In genomic region chr6:146685781-146686308, GRCm38 (mm10) we compare ENCODE assay signal across 9 mouse cellular contexts. TPM values are rescaled to one million over a fixed set of nuclear protein-coding genes. Genes with fewer than 3 reads are reported as not detected.
DNase-seq lines count a peak whose midpoint lies in the region; ATAC-seq and TF ChIP-seq lines count a peak whose summit lies in the region.
"Had no signal": no experiment of that assay in that cellular context is flagged by ENCODE, and none has a peak within 500 bp of the region (broad histone marks: within the 10 kb centered on the region; RNA-seq: fewer than 3 reads in every experiment).

No protein-coding gene starts in this region.

- 0 out of 2 replicates have a peak, but pooled peaks have one; percentile 12 for TF ChIP-seq CTCF in G1E (IDR thresholded peaks at IDR 0.05; ENCODE audit: low read depth, low read length)

- ATAC-seq in hindbrain, embryonic 11.5 days (ENCODE audit: low FRiP score): no peak
- no peak for ATAC-seq in hindbrain, embryonic 13.5 days (ENCODE audit: low FRiP score)
- no peak for ATAC-seq in G1E (ENCODE audit: extremely low read depth, insufficient number of reproducible peaks, low FRiP score, poor library complexity, severe bottlenecking)
- ATAC-seq: Patski had no signal

- no peaks in the 10 kb centered on the region for H3K4me1 ChIP-seq in hindbrain, embryonic 11.5 days (replicated peaks; ENCODE audit: control insufficient read depth, insufficient read depth, low read length)
- H3K4me1 ChIP-seq in hindbrain, embryonic 13.5 days (replicated peaks): no peaks in the 10 kb centered on the region
- H3K4me1 ChIP-seq in G1E (ENCODE audit: insufficient read depth, low read depth, low read length): peaks cover 29% of the 10 kb centered on the region

- WGBS in hindbrain, embryonic 11.5 days: 86% methylated on average over 17 of the region's 17 CpGs
- WGBS in hindbrain, embryonic 13.5 days: 83% methylated on average over 17 of the region's 17 CpGs

- peak; percentile 5 for DNase-seq in hindbrain, embryonic 11.5 days (ENCODE audit: low spot score)
- DNase-seq in G1E (ENCODE audit: low spot score): no peak
- DNase-seq in gastrocnemius, adult 18-20 months (ENCODE audit: low spot score): peak; percentile 55
- peak; percentile 28 for DNase-seq in induced T-regulatory cell, adult 2 months (ENCODE audit: low read depth)
- DNase-seq in lung, postnatal 4 days: peak; percentile 84 to 85
- peak; percentile 57 to 59 for DNase-seq in thymus, postnatal 36 days
- no peak for DNase-seq in frontal cortex, postnatal 25 days (ENCODE audit: low spot score in 2 of 2)

- no peak overlapping the region for H3K4me2 ChIP-seq in hindbrain, embryonic 11.5 days (replicated peaks; ENCODE audit: low read depth, low read length)
- H3K4me2 ChIP-seq in hindbrain, embryonic 13.5 days: no peak overlapping the region

- no peaks in the 10 kb centered on the region for H3K36me3 ChIP-seq in hindbrain, embryonic 11.5 days (ENCODE audit: control insufficient read depth, insufficient read depth, low read length)
- H3K36me3 ChIP-seq in hindbrain, embryonic 13.5 days: no peaks in the 10 kb centered on the region
- no peaks in the 10 kb centered on the region for H3K36me3 ChIP-seq in G1E (replicated peaks)

- no peaks in the 10 kb centered on the region for H3K27me3 ChIP-seq in hindbrain, embryonic 11.5 days (ENCODE audit: control insufficient read depth, insufficient read depth, low read length)
- no peaks in the 10 kb centered on the region for H3K27me3 ChIP-seq in hindbrain, embryonic 13.5 days
- peaks cover 11% of the 10 kb centered on the region for H3K27me3 ChIP-seq in G1E (ENCODE audit: insufficient read depth, low read length)
- H3K27me3 ChIP-seq: Patski had no signal

- no peak overlapping the region for H3K27ac ChIP-seq in hindbrain, embryonic 11.5 days (ENCODE audit: low read depth, low read length)
- no peak overlapping the region for H3K27ac ChIP-seq in hindbrain, embryonic 13.5 days

- H3K4me3 ChIP-seq in hindbrain, embryonic 11.5 days (ENCODE audit: low read depth, low read length): no peak overlapping the region
- H3K4me3 ChIP-seq in hindbrain, embryonic 13.5 days: no peak overlapping the region
- no peak overlapping the region for H3K4me3 ChIP-seq in G1E (ENCODE audit: low read depth, low read length)

- H3K9me3 ChIP-seq in hindbrain, embryonic 11.5 days (ENCODE audit: control insufficient read depth, low read length): no peaks in the 10 kb centered on the region
- H3K9me3 ChIP-seq in hindbrain, embryonic 13.5 days: no peaks in the 10 kb centered on the region; the same call in 1 of the 2 replicates
- H3K9me3 ChIP-seq in G1E (replicated peaks): no peaks in the 10 kb centered on the region

- no peak overlapping the region for H3K9ac ChIP-seq in hindbrain, embryonic 11.5 days (ENCODE audit: low read depth, low read length)
- H3K9ac ChIP-seq in hindbrain, embryonic 13.5 days: no peak overlapping the region

RNA-seq across cellular contexts. Expression of gene Stk38l, which starts 39.0 kb away (rescaled TPM):
- polyA plus RNA-seq in hindbrain, embryonic 11.5 days (2014; fragmentation: Nextera tagmentation; extraction: Ambion mirVana): 19.4 and 20.1 TPM in 2 replicates
- 15.9 and 17.5 TPM in 2 replicates for polyA plus RNA-seq in hindbrain, embryonic 13.5 days (2015; fragmentation: Nextera tagmentation; extraction: Ambion mirVana)
- total RNA-seq in G1E (2014; fragmentation: Nextera tagmentation): 4.4 and 9.4 TPM in 2 replicates
- 4.2 and 4.3 TPM in 2 replicates for total RNA-seq in G1E (2017)
- polyA plus RNA-seq in G1E (2012): 0.51 and 0.67 TPM in 2 replicates
- total RNA-seq in gastrocnemius, adult 18-20 months (2021): 10 to 100 TPM in 1 of 2 experiments, 1 to 10 TPM in 1; 8.7 to 10.1 TPM

RNA-seq across cellular contexts. Expression of gene Tm7sf3, which starts 43.2 kb away (rescaled TPM):
- 25.8 and 27.8 TPM in 2 replicates for polyA plus RNA-seq in hindbrain, embryonic 11.5 days (2014; fragmentation: Nextera tagmentation; extraction: Ambion mirVana)
- 29.8 and 30.1 TPM in 2 replicates for polyA plus RNA-seq in hindbrain, embryonic 13.5 days (2015; fragmentation: Nextera tagmentation; extraction: Ambion mirVana)
- total RNA-seq in G1E (2014; fragmentation: Nextera tagmentation): 27.8 and 31.4 TPM in 2 replicates
- 25.0 and 26.6 TPM in 2 replicates for total RNA-seq in G1E (2017)
- 17.5 and 24.7 TPM in 2 replicates for polyA plus RNA-seq in G1E (2012)
- total RNA-seq in gastrocnemius, adult 18-20 months (2021): 1 to 10 TPM; 6.2 to 6.9 TPM

RNA-seq across cellular contexts. Expression of gene Med21, which starts 43.5 kb away (rescaled TPM):
- 125 and 132 TPM in 2 replicates for polyA plus RNA-seq in hindbrain, embryonic 11.5 days (2014; fragmentation: Nextera tagmentation; extraction: Ambion mirVana)
- polyA plus RNA-seq in hindbrain, embryonic 13.5 days (2015; fragmentation: Nextera tagmentation; extraction: Ambion mirVana): 113 and 119 TPM in 2 replicates
- total RNA-seq in G1E (2014; fragmentation: Nextera tagmentation) (65.7 and 70.0 TPM in 2 replicates), G1E (2017) (99.1 and 123 TPM in 2 replicates)
- 4.7 and 5.7 TPM in 2 replicates for polyA plus RNA-seq in G1E (2012)
- total RNA-seq in gastrocnemius, adult 18-20 months (2021): 10 to 100 TPM; 36.6 TPM

Comparison
In these comparisons a context has a peak if more than half of its experiments do, and no peak if none do; other contexts are left out.
1. DNase-seq: peak in hindbrain, embryonic 11.5 days (single experiment), gastrocnemius, adult 18-20 months (single experiment), induced T-regulatory cell, adult 2 months (single experiment), lung, postnatal 4 days (2 of 2) and thymus, postnatal 36 days (2 of 2); none in G1E (single experiment) and frontal cortex, postnatal 25 days (0 of 2).
2. RNA of gene Stk38l, which starts 39.0 kb away (polyA plus RNA-seq): 19.4 to 20.1 TPM in hindbrain, embryonic 11.5 days and 15.9 to 17.5 TPM in hindbrain, embryonic 13.5 days; 0.51 to 0.67 TPM in G1E; every median in the first group is over 10 times any median in the second.
3. RNA of gene Med21, which starts 43.5 kb away (polyA plus RNA-seq): 125 to 132 TPM in hindbrain, embryonic 11.5 days and 113 to 119 TPM in hindbrain, embryonic 13.5 days; 4.7 to 5.7 TPM in G1E; every median in the first group is over 10 times any median in the second.